Mouse (Mus musculus) kidney, embryonic 15.5 days (tissue): ENCODE data around the gene Cpa5. TPM values are rescaled to one million over a fixed set of nuclear protein-coding genes. Genes with fewer than 3 reads are reported as not detected.
A peak's percentile ranks its signal among the peaks of the same experiment; 100 is the strongest.

Experiments
- ATAC-seq: fragments of 200-750 bp; cut with Nextera tagmentation; replicated peaks from 2 replicates; pipeline ENCODE4 v1.8.0; 2017; ENCODE audit warnings: moderate TSS enrichment; ENCODE audit not compliant: low FRiP score
- H3K27ac ChIP-seq: fragments of 300-500 bp; sonication (generic); 2 replicates; pipeline ENCODE4 v1.5.1; 2015; ENCODE audit warnings: mild to moderate bottlenecking, inconsistent platforms
- H3K27me3 ChIP-seq: fragments of 300-500 bp; sonication (generic); 2 replicates; pipeline ENCODE4 v1.6.1; 2015; ENCODE audit warnings: inconsistent platforms
- H3K36me3 ChIP-seq: fragments of 300-500 bp; sonication (generic); 2 replicates; pipeline ENCODE4 v1.6.1; 2015; ENCODE audit warnings: inconsistent platforms
- H3K4me1 ChIP-seq: fragments of 300-500 bp; sonication (generic); 2 replicates; pipeline ENCODE4 v1.6.1; 2015; ENCODE audit warnings: inconsistent platforms
- H3K4me2 ChIP-seq: fragments of 300-500 bp; sonication (generic); 2 replicates; pipeline ENCODE4 v1.6.1; 2015; ENCODE audit warnings: moderate library complexity, mild to moderate bottlenecking, inconsistent platforms
- H3K4me3 ChIP-seq: fragments of 300-500 bp; sonication (generic); replicated peaks from 2 replicates; pipeline ENCODE4 v1.5.1; 2015; ENCODE audit warnings: mild to moderate bottlenecking, inconsistent platforms
- H3K9ac ChIP-seq: fragments of 300-500 bp; sonication (generic); 2 replicates; pipeline ENCODE4 v1.6.1; 2015; ENCODE audit warnings: mild to moderate bottlenecking, inconsistent platforms
- H3K9me3 ChIP-seq: fragments of 300-500 bp; sonication (generic); replicated peaks from 2 replicates; pipeline ENCODE4 v1.6.1; 2016; ENCODE audit warnings: inconsistent platforms
- WGBS: fragments of 180-500 bp; shearing (Covaris S2); methylation state at CpG from one replicate; pipeline ENCODE4 v1.1.7; 2015; ENCODE audit warnings: mixed read lengths; 5-methylcytosine and 5-hydroxymethylcytosine counted together
- polyA plus RNA-seq: library from polyadenylated mRNA; unstranded; fragments of >200 nt; fragmentation: Nextera tagmentation; extraction: Ambion mirVana; gene quantifications from 2 replicates; pipeline ENCODE4 v1.2.1, GENCODE M21; 2015

The Cpa5 gene
- polyA plus RNA-seq, 1 experiment from 2014 or later = 0.40 TPM

- H3K4me3 ChIP-seq = no peak overlapping the region
- H3K4me2 ChIP-seq = no peak overlapping the region
- no peaks in the 10 kb centered on the region for H3K27me3 ChIP-seq
- no peaks in the 10 kb centered on the region for H3K9me3 ChIP-seq
- WGBS = 40% methylated on average over 17 of the region's 17 CpGs
- no peak overlapping the region for H3K9ac ChIP-seq
- no peaks in the 10 kb centered on the region for H3K36me3 ChIP-seq
- ATAC-seq = 0 out of 2 replicates have a peak, but pooled peaks have one; percentile 33
- peaks cover 29% of the 10 kb centered on the region for H3K4me1 ChIP-seq
- peak overlapping the region; percentile 49 for H3K27ac ChIP-seq
Measured at GRCm38 (mm10) chr6:30579961-30580840, 30.6 kb upstream of the Cpa5 start.

- Histone ChIP-seq H3K9ac (no peak overlapping the region), H3K4me2 (no peak overlapping the region), H3K4me3 (no peak overlapping the region), H3K4me1 (peaks cover 27% of the 10 kb centered on the region), H3K9me3 (no peaks in the 10 kb centered on the region), H3K27ac (peak overlapping the region; percentile 49; the same call in 1 of the 2 replicates), H3K36me3 (no peaks in the 10 kb centered on the region), H3K27me3 (no peaks in the 10 kb centered on the region)
- WGBS = 31% methylated on average over 8 of the region's 8 CpGs
- ATAC-seq = no peak
Measured at GRCm38 (mm10) chr6:30580841-30581176, 30.0 kb upstream of the Cpa5 start.

DNA sequence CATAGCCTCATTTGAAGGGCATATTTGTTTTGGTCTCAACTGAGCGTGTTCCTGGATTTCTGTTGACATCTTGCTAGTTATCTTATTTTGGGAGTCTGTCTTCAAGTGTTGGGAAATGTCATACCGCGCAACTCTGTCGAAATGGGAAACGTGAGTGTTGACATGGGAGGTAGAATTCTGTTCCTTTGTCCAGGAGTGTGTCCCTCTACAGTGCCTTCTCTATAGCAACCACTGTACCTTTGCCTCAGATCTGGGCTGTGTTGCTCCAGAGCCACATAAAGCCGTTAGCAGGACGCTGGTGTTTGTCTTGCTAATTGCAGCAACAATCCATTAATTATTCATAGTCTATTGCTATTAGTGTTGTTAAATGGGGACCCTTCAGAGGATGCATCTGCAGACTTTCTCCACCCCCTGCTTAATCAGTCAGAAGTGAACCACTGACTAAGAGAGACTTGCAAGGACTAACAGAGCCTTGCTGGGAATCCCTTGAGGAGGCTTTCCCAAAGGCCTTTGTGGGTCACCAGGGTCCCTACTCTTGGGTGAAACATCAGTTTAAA is 23.8 kb upstream of the Cpa5 start:
- Histone ChIP-seq H3K9ac (no peak overlapping the region), H3K27me3 (no peaks in the 10 kb centered on the region), H3K27ac (no peak overlapping the region), H3K36me3 (no peaks in the 10 kb centered on the region), H3K9me3 (no peaks in the 10 kb centered on the region), H3K4me1 (peaks cover 18% of the 10 kb centered on the region), H3K4me3 (no peak overlapping the region), H3K4me2 (no peak overlapping the region)
- ATAC-seq = no peak
- 75% methylated on average over 7 of the region's 7 CpGs for WGBS

DNA sequence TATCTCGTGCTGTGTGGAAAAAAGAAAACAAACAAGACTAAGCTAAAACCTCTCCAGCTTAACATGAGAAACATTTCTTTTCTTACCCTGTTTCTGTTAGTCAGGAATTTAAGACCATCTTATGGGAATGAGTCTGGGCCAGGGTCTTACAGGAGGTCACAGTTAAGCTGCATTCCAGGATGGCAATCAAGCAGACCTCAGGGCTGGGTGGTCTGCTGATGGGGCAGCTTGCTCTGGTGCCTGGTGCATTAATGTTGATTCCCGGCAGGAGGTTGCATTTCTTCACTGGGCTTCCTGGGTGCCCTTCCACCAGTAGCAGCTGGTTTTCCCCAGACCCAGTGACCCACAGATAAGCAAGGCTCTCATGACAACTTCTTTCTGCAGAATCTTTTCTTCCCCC is 21.0 kb upstream of the Cpa5 start:
- no peak for ATAC-seq
- WGBS = 11% methylated on average over 2 of the region's 2 CpGs
- H3K36me3 ChIP-seq = no peaks in the 10 kb centered on the region
- H3K4me1 ChIP-seq = peaks cover 20% of the 10 kb centered on the region
- H3K4me2 ChIP-seq = no peak overlapping the region
- no peak overlapping the region for H3K9ac ChIP-seq
- H3K27ac ChIP-seq = peak overlapping the region; percentile 82
- no peaks in the 10 kb centered on the region for H3K27me3 ChIP-seq
- no peak overlapping the region for H3K4me3 ChIP-seq
- H3K9me3 ChIP-seq = no peaks in the 10 kb centered on the region

- Histone ChIP-seq H3K4me2 (no peak overlapping the region), H3K9ac (no peak overlapping the region), H3K4me1 (peaks cover 34% of the 10 kb centered on the region), H3K9me3 (no peaks in the 10 kb centered on the region), H3K27ac (no peak overlapping the region; the same call in 1 of the 2 replicates), H3K4me3 (no peak overlapping the region), H3K36me3 (no peaks in the 10 kb centered on the region), H3K27me3 (no peaks in the 10 kb centered on the region)
- ATAC-seq = no peak
- WGBS = 24% methylated on average over 5 of the region's 5 CpGs
Measured at GRCm38 (mm10) chr6:30591851-30592404, 18.9 kb upstream of the Cpa5 start.

DNA sequence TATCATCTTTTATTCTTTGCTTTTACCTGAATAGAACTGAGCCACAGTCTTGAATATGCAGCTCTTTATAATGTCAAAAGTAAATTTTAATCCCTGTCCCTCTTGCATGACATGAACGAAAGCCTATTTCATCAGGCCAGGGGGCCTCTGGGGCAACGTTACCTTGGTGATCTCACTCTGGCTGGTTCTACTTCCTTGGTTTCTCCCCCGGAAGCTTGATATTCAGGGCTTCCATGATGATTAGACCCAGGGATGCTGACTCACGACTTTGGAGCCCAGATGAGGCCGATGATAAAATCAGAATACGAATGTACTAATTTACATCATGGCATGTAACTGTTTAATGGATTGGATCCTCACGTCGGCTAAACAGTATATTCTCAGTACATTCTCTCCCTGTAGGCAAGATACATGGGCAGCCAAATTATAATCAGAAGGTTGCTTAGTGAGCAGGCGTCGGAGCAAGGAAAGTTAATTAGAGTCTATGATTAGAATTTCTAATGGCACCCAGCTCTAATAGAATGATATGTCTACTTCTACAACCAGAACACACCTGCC is 18.3 kb upstream of the Cpa5 start:
- H3K9me3 ChIP-seq = no peaks in the 10 kb centered on the region
- WGBS = 54% methylated on average over 10 of the region's 10 CpGs
- ATAC-seq = no peak

GRCm38 (mm10) chr6:30594364-30594763 is 16.4 kb upstream of the Cpa5 start:
- Histone ChIP-seq H3K27me3 (no peaks in the 10 kb centered on the region), H3K36me3 (no peaks in the 10 kb centered on the region), H3K27ac (no peak overlapping the region), H3K9me3 (no peaks in the 10 kb centered on the region), H3K9ac (no peak overlapping the region), H3K4me1 (peaks cover 39% of the 10 kb centered on the region), H3K4me2 (no peak overlapping the region), H3K4me3 (no peak overlapping the region)
- no peak for ATAC-seq
- WGBS = 79% methylated on average over 7 of the region's 7 CpGs

More for the DNA sequence above, 18.3 kb upstream of the Cpa5 start:
- no peaks in the 10 kb centered on the region for H3K36me3 ChIP-seq
- no peak overlapping the region; the same call in 1 of the 2 replicates for H3K27ac ChIP-seq
- no peak overlapping the region for H3K4me3 ChIP-seq
- no peaks in the 10 kb centered on the region for H3K27me3 ChIP-seq
- no peak overlapping the region for H3K9ac ChIP-seq
- peaks cover 36% of the 10 kb centered on the region for H3K4me1 ChIP-seq
- H3K4me2 ChIP-seq = no peak overlapping the region

DNA sequence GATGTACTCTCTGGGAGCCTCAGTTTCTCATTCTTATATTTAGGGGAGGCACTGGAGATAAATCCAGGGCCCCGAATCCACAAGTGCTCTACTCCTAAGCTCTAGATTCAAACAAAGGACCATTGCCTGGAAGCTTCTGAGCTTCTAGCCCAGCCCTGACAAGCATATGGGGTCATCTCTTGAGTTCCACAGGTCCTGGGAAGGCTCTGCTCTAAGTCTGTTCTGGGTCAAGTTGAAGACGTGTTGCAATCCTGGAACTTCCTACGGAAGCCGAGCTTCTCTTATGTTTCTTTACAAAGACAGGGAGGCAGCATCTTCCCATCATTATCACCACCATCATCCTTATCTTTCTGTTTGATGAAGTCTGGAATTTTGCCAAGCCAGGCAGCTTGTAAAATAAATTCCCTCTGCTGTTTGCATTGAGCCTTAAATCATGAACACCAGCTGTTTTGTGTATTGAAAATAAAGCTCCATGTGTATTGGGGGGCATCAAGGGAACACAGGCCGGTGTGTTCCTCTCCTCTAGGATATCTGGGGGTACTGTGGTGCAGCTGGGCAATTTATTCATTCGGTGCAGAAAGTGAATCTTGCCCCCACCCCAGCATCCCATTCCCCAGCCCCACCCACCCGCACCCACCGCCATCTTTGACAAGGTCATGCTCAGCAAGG is 14.4 kb upstream of the Cpa5 start:
- Histone ChIP-seq H3K4me2 (no peak overlapping the region), H3K4me3 (no peak overlapping the region), H3K4me1 (peaks cover 43% of the 10 kb centered on the region), H3K9ac (no peak overlapping the region), H3K27ac (peak overlapping the region; percentile 68), H3K27me3 (no peaks in the 10 kb centered on the region), H3K9me3 (no peaks in the 10 kb centered on the region), H3K36me3 (no peaks in the 10 kb centered on the region)
- ATAC-seq = no peak
- 76% methylated on average over 8 of the region's 8 CpGs for WGBS

- H3K9me3 ChIP-seq = no peaks in the 10 kb centered on the region
- H3K27me3 ChIP-seq = no peaks in the 10 kb centered on the region
- H3K4me3 ChIP-seq = no peak overlapping the region
- ATAC-seq = peak; percentile 77
- H3K9ac ChIP-seq = no peak overlapping the region
- H3K27ac ChIP-seq = peak overlapping the region; percentile 82
- no peak overlapping the region for H3K4me2 ChIP-seq
- 29% methylated on average over 3 of the region's 3 CpGs for WGBS
- peaks cover 48% of the 10 kb centered on the region for H3K4me1 ChIP-seq
- H3K36me3 ChIP-seq = no peaks in the 10 kb centered on the region
Measured at GRCm38 (mm10) chr6:30600033-30600432, 10.8 kb upstream of the Cpa5 start.

DNA sequence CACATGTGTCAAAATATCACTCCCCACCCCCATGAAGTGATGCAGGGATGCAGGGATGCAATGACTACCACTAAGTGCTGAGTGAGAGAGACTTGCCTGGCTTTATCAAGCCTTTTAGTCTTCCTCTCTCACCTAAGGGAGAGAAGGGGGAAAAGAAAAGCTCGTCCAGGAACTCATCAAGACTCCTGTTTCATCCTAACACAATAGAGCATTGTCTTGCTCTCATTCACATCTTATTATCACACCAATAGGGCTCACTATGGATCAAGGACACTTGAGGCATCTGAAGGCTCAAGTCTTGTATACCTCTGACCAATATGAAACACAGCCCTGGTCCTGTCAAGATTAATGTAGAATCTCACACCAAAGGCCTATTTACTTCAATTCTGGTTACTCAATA is 9.8 kb upstream of the Cpa5 start:
- ATAC-seq = no peak
- Histone ChIP-seq H3K9ac (no peak overlapping the region), H3K36me3 (no peaks in the 10 kb centered on the region), H3K27me3 (no peaks in the 10 kb centered on the region), H3K4me2 (no peak overlapping the region), H3K9me3 (no peaks in the 10 kb centered on the region), H3K27ac (peak overlapping the region; percentile 82; the same call in 1 of the 2 replicates), H3K4me1 (peaks cover 51% of the 10 kb centered on the region), H3K4me3 (no peak overlapping the region)
- WGBS = 92% methylated on average over 1 of the region's 1 CpGs

DNA sequence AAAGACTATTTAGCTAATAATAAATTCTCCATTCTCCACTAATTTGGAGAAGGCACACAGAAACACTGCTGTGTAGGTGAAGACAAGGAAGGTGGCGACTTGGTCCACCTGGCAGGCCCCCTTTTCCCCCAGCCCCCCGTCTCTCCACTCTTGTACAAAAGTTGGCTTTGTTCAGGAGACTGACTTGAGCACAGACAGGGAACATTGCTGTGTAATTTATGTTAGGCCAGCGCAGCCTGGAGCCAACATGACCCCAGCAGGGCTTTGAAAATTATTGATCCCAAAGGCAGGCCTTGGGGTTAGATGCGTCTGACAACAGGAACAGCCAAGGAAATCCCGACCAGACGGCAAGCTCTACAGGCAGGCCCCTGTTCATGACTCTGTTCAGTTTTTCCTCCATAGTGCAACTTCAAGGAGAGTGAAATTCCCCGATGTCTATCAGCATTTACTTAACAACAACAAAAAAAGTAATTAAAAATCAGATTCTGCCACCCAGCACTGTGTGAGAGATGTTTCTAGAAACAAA is 6.4 kb upstream of the Cpa5 start:
- H3K27me3 ChIP-seq = no peaks in the 10 kb centered on the region
- H3K4me3 ChIP-seq = no peak overlapping the region
- no peak overlapping the region for H3K4me2 ChIP-seq
- H3K4me1 ChIP-seq = peaks cover 40% of the 10 kb centered on the region
- no peak overlapping the region for H3K9ac ChIP-seq
- H3K9me3 ChIP-seq = no peaks in the 10 kb centered on the region
- ATAC-seq = no peak
- no peaks in the 10 kb centered on the region for H3K36me3 ChIP-seq
- WGBS = 40% methylated on average over 7 of the region's 7 CpGs
- no peak overlapping the region for H3K27ac ChIP-seq
